Mouse (Mus musculus) embryo, embryonic 10 days (tissue): ENCODE measurements around the gene 3110082I17Rik.
"Not testable (repeated sequence)": the region's sequence is repeated elsewhere in the genome, so short reads cannot be mapped to it uniquely, and the experiment has no call there.

ENCODE experiments used
- DNase-seq: peaks from one replicate; pipeline ENCODE4 v3.0.0-alpha.2; 2015; ENCODE audit warnings: low spot score

The 3110082I17Rik gene

DNA sequence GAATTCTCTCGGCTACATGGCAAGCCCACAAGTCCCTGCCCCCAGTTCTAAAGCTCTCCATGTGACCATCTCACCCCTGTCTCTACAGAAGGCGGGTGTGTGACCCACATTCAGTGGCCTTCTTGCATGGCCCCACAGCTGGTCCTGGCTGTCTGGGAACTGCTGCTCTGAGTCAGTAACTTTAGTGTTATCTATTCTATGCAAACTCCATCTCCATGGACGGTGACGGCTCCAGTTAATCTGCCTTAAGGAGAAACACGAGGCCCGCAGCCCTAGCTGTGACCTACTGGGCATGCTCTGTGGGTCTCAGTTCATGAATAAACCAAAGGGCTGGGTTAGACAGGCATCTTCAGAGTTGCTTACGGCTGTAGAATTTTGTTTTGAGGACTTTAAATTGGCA lies 65.9 kb downstream of the 3110082I17Rik start:
- DNase-seq = no peak

DNA sequence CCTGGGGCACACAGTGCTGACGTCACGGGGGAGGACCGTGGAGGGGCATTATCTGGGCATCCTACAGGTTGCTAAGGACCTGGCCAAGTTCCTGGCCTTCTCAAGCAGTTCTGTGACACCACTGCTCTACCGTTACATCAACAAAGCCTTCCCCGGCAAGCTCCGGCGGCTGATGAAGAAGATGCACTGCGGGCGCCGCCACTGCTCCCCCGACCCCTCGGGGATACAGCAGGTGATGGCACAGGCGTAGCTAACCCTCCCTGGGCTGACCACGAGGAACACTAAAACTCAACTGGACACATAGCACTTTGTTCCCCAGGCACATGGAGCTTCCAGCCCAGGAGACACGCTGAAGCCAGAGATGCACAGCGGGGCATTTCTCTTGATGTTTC lies 67.1 kb downstream of the 3110082I17Rik start:
- DNase-seq = no peak

DNA sequence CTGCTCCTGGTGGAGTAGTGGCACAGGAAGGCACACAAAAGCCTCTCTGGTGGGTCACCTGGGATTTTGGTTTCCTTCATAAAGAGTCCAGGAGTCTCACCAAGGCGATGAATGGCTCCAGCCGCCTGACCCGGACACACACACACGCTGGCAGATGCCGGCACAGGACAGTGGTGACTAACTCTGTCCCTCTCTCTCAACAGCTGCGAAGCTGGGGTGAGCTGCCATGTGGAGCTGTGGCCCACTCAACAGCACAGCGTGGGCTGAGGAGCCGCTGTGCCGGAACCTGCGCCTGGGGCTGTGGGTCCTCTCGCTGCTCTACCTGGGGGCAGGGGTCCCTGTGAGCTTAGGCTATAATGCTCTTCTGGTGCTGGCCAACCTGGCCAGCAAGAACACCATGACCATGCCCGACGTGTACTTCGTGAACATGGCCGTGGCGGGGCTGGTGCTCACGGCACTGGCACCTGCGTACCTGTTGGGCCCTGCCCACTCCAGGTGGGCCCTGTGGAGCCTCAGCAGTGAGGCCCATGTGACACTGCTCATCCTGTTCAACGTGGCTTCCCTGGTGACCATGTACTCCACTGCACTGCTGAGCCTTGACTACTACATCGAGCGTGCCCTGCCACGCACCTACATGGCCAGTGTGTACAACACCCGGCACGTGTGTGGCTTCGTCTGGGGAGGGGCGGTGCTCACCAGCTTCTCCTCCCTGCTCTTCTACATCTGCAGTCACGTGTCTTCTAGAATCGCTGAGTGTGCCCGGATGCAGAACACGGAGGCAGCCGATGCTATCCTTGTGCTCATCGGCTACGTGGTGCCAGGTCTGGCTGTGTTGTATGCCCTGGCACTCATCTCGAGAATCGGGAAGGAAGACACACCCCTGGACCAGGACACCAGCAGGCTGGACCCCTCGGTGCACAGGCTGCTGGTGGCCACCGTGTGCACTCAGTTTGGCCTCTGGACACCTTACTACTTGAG lies 67.8 kb downstream of the 3110082I17Rik start:
- DNase-seq = no peak

DNA sequence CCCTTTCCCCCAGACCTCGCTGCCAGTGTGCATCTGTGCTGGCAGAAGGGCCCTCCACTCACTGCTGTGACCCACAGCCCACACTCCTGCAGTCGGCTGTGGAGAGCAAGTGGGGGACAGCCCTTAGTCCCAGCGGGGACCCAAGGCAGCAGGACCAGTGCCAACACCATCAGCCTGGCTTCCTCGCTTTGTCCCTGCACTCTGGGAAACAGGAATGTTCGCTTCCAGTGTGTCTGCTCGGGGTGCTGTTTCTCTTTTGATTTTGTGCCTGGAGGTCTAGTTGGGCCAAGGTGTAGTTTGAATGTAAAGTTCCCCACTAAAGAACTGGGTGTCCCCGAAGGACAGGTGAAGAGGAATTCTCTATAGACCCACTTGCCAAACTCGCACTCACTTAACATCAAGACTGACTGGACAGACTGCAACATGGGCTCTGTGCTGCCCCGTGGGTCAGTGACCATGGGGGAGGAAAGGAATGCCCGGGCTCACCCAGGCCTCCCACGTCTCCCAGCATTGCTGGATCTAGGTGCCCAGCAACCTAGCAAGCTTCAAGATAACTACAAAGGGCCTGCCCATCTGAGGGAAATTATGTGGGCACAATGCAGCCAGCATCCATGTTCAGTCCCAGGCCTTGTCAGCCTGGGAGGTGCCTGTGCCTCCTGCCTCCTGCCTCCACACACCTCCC lies 68.9 kb downstream of the 3110082I17Rik start:
- DNase-seq = no peak

DNA sequence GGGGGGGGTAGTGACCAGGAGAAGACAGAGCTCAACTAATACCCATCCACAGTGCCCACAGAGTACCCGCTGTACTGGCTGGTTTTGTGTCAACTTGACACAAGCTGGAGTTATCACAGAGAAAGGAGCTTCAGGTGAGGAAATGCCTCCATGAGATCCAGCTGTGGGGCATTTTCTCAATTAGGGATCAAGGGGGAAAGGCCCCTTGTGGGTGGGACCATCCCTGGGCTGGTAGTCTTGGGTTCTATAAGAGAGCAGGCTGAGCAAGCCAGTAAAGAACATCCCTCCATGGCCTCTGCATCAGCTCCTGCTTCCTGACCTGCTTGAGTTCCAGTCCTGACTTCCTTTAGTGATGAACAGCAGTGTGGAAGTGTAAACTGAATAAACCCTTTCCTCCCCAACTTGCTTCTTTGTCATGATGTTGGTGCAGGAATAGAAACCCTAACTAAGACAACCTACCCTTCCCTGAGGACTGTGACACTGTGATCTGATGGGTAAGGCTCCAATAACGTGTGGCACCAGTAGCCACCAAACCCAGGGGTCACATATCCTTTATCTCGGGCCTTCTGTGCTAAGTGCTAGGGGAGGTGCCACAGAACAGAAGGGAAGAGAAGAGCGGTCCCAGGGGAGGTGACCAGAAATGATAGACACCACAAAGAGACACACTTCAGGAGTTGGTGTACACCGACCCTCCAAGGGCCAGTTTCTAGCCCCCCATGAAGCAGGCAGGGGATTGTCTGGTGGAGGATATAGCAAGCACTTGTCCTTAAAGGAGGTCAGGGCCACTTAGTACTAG lies 69.8 kb downstream of the 3110082I17Rik start:
- not testable (repeated sequence) for DNase-seq

DNA sequence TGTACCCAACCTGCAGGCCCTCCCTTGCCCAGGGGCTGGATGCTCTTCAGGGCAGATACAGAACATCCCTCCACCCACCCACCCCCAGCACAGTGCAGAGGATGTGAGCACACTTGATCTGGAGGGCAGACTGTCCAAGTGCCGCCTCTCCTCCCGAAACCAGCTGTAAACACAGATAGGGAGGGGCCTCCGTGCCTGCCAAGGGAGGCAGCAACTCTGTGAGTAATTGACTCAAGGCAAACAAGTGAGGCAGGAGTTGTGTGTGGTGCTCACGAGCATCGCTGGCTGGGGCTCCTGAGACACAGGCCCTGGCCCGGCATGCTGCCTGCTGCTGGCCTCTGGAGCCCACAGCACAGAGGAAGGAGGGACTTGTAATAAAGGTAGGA lies 70.7 kb downstream of the 3110082I17Rik start:
- DNase-seq = peak; percentile 52

DNA sequence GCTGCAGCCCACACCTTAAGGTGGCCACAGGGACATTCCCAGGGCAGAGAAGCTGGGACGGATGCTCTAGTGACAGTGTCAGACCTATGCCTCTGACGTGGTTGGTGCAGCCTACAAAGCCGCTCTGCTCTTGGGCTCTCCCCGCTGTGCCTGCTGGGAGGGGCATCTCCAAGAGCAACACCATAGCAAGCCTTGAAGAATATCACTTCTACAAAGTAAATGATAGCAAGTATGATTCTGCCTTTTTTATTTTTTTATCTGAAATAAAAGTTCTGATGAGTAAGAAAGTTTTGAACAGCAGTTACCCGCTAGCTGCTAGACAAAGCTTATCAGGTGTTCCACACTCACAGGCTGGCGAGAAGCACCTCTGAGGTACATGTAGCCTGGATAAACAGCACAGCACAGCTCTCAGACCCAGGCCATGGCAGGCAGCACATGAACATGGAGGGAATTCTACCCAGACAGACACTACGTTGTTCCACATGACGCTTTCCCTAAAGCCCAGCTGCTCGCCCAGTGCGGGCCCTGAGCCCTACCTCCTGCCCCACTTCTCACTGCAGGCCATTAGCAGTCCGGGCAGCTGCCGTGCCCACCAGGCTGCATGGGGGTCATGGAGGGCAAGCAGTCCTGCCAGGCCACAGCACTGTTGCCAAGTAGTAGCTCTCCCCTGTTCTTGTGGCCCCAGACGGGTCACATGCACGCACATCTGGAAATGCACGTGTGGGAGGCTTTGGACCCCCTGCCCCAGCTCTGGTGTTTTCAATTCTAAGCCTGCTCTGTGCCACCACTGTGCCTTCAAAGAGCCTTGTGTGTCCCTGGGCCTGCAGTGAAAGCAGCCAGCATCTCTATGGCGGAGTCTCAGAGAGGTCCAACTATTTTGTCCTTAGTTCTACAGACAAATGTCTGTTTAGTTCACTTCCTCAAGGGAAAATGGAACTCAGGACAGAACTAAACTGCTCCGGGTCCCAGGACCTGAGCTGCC lies 71.3 kb downstream of the 3110082I17Rik start:
- no peak for DNase-seq

DNA sequence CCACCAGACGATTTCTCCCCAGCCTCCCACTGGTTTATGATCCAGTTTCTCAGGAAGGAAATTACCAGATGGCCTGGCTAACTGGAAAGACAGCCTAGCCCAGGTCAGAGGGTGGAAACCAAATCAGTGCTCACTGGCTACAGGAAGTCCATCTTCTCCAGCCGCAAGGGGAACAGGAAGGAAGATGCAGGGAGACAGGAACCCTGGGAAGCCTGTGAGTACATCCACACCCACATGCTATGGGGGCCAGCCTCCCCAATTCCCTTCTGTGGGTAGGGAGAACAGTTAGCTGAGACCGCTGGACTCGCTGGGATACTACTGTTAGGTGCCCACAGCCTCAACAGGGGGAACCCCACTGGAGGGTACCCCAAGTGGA lies 72.1 kb downstream of the 3110082I17Rik start:
- DNase-seq = no peak

DNA sequence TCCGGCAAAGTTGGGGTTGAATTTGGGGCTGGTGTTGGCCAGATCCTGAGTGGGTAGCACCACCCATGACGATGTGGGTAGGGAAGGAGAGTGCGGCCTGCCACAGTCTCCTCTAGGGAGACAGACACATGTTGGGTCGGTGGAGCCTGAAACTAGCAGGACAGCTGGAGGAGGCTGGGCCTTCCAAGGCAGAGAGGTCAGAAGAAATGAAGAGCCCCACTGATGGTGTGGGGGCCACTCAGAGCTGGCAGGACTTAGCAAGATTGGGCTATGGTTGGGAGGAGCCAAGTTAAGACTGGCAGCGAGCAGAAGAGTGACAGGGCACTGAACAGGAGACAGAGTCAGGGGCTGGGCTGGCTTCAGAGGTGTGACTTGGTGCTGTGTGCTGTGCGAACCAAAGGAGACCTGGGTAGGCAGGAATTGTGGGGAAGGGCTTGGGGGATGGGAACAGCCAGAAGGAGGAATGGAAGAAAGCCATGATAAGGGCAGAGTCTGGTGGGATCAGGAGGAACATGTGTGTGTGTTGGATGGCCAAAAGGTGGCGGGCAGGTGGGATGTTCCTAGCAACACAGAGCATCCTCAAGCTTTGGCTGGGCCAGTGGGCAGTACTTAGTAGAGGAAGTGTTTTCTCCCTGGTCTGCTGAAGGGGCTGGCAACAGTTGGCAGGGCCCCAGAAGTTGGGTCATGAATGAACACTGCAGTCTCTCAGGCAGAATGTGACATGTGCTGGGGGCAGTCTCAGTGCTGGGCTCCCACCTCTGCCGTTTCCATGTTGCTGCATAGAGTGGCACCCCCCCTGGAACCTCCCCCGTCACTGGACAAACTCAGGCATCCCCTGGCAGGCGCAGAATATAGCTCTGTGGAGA lies 72.8 kb downstream of the 3110082I17Rik start:
- no peak for DNase-seq

DNA sequence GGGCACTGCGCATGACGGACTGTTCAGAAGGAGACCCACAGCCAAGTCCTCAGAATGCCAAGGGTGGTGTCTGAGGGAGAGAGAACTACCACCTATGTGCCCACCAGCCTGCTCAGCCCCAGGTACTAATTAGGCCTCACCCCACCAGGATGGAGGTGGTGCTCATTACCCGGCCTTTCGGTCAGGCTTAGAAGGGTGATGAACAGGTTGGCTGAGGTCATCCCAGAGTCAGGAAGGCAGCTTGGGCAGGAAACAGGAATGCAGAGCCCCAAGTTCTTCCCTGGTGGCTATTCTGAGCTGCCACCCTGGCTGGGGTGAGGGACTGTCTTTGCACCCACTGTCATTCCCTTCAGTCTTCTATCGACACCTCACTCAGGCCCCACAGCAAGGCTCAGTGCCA lies 74.3 kb downstream of the 3110082I17Rik start:
- DNase-seq = no peak

DNA sequence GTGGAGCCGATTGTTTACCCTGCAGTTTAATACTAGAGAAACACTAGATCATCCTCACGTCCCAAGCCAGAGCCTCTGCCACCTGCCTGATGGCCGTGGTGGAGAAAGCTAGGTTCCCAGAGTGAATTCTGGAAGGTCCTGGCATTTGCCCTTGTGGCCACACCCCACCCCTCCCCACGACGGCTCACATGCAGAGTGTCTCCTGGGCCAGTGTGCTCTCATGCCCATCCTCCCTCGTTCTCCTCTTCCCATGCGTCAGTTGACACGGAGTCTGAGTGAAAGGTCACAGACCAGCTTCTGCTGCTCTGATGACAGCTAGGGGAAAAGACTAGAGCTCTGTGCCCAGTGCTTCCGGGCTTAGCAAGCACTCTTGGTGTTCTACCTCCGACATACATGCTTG lies 75.8 kb downstream of the 3110082I17Rik start:
- no peak for DNase-seq

DNA sequence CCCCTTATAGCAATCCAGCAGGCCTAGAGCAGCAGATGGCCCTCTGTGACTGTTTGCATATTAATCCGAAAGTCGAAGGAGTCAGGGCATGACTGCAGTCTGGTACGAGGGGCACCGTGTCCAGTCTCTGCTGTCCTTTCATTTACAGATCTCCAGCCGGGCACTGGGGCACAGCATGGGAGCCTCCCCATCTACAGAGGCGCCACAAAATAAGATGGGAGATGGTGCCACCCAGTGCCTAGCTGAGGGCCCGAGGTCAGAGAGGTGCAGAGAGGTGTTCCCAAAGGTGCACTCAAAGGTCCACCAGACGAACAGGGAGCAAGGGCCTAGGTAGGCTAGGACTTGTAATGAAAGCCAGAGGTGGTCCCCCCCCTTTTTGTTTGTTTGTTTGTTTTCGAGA lies 77.1 kb downstream of the 3110082I17Rik start:
- no peak for DNase-seq

DNA sequence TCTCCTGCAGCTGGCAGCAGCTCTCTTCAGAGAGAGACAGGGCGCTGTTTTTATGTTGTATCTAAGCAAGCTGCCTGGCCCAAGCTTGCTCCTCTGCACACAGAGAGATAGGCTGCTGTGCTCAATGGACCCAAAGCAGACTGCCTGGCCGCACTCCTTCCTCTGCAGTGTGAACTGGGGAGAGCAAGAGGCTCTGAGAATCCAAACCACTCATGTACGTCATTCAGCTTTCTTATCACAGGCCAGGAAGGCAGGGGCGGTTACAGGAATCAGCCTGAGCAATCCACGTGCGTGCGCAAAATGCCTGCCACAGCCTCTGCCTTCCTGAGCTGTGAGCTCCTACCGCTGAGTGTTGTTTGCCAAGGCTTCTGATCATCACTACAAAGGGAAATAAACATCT lies 77.6 kb downstream of the 3110082I17Rik start:
- DNase-seq = peak; percentile 34

DNA sequence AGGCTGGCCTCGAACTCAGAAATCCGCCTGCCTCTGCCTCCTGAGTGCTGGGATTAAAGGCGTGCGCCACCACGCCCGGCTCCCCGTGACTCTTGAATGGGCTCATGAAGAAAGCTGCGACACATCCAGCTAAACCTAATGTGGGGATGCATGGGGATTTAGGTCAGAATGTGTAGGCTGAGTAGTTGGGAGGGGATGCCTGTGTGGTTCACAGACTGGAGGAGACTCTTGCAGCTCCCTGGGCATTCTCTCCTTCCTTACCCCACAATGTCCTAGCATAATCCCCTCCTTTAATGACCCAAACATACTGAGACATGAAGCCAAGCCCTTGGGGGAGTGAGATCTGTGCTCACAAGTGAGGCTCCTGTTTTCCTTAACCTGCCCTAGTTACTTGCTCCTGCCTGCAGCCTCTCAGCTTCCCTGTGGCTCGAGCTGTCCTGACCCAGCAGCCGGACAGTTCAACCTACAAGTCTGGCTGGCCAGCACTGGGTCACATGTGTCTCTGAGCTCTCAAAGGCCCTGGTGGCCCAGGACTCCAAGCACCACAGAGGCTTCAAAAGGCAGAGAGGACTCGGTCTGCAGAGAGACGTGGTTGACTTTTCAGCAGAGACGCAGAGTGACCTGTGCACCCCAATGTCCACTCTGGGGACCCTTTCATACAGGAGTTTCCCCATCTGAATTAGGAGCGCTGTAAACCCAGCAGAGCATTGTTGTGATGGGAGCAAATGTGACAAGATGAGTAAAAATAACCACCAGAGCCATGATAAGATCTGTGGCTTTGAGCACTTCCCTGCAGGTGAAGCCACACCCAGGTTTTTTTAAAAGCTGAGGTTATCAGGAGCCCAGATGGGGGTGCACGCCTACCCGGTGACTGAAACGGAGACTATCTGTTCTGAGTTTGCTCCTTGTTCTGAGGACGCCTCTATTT lies 78.5 kb downstream of the 3110082I17Rik start:
- DNase-seq = no peak

DNA sequence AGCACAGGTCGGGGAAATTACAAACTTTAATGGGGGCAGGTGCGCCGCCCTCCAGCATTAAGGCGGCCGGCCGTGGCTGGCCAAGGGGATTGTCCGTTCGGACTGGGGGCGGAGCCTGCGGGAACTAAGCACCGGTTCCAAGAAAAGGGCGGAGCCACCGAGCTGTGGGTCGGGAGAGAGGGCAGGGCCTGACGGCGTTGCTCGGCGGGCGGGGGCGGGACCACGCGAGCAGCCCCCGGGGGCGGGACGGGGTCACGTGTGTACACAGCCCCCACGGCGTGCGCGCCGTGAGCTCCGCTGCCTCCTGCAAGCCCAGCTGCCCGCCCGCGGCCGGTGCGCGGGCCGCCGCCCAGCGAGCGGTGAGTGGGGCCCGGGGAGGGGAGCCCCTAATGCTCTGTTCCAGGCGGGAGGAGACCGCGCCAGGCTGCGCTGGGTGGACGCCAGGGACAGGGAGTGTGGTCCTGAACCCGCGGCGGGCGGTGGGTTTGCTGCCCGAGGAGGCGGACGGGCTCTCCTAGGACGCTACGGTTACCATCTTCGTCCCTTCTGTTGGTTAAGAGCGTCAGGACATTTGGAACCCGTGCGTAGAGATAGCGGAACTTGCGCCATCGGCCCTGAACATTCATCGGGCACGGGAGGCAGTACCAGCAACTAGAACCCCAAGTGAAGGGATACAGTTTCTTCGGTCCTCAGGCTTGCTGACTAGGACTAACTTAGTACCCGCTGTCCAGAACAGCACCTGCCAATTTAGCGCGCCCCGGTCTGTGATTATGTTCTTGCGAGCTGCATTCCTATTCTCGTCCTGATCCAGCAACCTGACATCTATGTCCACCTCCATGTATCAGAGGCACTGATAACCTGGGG lies 79.7 kb downstream of the 3110082I17Rik start:
- peak; percentile 93 for DNase-seq

DNA sequence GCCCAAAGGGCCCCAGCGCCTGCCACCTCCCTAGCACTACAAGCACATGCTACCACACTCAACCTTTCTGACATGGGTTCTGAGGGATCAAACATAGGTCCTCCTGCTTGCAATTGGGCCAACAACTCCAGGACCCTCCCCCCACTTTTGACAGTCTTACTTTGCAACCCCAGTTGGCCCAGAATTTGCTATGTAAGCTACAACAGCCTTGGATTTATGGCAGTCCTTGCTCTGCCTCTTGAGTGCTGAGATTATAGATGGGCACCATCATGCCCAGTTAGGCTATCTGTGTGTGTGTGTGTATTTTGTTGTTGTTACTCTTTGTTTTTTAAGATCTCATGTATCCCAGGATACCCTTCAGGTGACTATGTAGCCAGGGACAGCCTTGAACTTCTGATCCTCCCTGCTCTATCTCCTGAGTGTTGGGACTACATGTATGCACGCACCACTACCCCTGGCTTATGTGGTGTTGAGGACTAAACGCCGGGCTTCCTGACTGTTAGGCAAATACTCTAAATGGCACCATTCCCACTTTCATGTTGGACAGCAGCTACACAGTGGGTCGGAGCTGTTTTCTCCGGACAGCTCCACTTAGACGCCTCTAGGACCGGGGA lies 80.4 kb downstream of the 3110082I17Rik start:
- DNase-seq = no peak

DNA sequence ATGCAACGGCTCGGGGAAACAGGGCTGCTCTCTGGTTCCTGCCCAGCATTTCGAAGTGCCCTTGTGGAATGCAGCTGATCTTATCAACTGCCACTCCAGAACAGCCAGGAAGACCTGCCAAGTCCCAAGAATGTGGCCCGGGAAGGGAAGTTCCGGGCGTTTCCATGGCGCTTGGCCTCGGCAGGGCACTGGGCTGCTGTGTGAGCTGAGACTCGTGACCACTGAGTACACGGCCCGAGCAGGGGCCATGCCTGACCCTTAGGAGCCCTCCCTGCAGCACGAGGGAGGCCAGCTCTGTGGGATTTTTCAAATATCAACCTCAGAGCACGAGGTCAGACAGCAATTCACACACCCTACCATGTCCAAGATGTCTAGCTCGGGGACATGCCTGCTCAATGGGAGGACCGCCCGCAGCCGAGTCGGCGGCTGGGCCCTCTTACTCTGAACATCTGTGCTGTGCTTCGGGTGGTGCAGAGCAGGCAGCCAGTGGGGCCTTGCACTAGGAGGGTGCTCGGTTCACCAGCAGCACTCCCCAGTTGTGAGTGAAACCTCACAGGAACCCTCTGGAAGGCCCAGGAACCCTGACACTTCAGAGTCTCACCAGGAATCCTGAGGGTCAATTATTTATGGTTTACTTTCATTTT lies 81.2 kb downstream of the 3110082I17Rik start:
- DNase-seq = peak; percentile 70

DNA sequence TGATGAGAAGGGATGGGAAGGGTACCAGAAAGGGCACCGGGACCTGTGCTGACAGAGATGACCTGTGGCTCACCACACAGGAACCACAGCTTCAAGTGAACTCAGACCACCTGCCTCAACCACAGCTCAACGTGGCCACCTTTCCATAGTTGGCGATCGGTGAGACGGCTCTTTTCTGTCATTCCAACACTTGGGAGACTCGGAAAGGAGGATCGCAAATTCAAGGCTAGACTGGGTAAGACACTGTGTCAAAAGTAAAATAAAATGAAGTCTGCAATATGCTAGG lies 82.1 kb downstream of the 3110082I17Rik start:
- no peak for DNase-seq
